Mouse (Mus musculus): ENCODE results near the gene Lclat1. TPM values are rescaled to one million over a fixed set of nuclear protein-coding genes. Genes with fewer than 3 reads are reported as not detected.

The Lclat1 gene
- 12.5 and 12.8 TPM in 2 replicates for total RNA-seq (2015)
- total RNA-seq (2017) = 7.0 and 9.1 TPM in 2 replicates

DNA sequence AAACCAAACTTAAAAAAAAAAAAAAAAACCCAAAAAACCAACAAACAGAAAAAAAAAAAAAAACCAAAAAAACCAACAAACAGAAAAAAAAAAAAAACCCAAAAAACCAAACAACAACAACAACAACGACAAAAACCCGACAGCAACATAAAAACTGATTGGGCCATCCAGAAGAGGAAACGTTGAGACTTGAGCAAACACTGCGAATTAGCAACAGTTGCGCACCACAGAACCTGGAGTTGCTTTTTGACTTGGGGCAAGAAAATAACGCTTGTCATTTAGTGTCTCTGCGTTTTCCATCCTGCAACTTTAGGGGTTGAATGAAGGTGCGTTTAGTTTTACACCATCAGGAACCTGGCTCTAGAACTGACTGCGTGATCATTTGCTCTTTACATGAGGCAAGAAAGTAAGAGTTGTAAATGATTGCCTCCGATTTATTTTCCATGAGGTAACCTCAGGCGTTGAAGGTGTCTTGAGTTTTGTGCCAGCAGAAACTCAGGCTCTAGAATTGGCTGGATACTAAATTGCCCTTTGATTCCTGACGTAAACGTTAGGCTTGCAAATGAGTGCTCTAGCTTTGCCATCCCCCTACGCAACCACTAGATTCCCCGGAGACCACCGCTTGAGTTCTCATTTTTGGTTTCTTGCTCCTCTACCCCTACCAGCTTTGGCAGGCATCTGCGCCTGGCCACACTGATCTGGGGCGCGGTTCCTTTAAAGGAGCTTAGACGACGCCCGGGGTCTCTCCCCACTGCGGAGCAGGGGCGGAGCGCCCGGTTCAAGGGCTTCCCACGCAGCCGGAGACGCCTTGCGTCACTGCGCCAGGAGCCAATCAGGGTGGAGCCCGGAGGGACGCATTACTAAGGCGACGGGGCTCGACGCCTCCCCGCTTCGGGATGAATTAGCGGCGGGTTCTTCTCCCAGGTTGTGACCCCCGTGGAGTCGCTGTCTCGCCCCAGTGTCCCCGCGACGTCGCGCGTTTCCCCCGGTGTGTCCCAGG is at the start of gene Lclat1:
TSS of gene Lclat1 (plus strand) at position 828 of the 1,000 bp plus-strand sequence.
- ATAC-seq (ENCODE audit: poor library complexity, severe bottlenecking) = peak; percentile 96

DNA sequence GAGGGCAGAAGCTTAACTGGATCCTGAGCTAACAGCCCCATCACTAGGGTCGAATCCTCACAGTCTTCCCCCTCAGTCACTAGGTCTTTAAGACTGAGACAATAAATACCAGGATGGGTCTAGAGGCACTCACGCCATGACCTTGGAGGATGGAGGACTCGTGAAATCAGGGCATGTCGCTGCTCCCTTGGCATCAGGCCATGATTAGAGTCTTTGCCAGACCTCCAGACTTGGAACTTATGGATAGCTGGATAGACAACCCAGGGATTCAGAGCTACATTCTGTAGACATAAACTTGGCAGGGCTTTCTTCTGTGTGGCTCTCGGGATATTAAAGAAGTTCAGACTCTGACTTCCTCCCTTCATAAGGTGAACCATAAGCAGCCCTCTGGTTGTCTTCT is 49.5 kb upstream of the Lclat1 start:
- ATAC-seq (ENCODE audit: poor library complexity, severe bottlenecking) = no peak

DNA sequence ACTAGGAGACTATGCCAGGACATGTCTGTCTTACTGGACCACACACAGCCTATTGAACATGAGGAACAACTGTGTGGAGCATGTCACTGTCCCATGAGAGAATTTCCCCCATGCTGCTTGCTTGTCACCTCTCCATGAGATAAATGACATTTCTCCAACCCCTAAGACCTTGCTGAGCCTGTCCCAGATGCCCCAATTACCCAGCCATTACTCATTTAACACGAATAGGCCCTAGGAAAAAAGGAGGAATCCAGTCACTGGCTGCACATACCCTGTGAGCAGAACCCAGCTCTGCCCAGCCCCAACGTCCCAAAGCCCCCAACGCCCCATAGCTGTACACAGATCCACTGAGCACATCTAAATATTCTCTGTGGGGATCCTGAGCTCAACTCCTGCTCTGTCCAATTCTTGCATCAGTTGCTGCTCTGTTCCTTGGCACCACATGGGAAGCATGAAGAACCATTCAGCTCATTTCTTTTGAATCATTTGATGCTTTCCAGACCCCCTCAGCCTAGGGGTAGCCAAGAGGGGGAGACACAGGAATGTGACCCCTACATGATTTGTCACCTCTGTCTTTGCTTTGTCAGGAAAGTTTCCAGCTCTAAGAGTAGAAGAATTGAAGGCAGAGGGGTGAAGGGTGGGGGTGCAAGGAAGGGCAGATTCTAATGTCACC is 47.4 kb upstream of the Lclat1 start:
- ATAC-seq (ENCODE audit: poor library complexity, severe bottlenecking) = no peak

- no peak for ATAC-seq (ENCODE audit: poor library complexity, severe bottlenecking)
Measured at GRCm38 (mm10) chr17:73060897-73061252, 46.9 kb upstream of the Lclat1 start.

DNA sequence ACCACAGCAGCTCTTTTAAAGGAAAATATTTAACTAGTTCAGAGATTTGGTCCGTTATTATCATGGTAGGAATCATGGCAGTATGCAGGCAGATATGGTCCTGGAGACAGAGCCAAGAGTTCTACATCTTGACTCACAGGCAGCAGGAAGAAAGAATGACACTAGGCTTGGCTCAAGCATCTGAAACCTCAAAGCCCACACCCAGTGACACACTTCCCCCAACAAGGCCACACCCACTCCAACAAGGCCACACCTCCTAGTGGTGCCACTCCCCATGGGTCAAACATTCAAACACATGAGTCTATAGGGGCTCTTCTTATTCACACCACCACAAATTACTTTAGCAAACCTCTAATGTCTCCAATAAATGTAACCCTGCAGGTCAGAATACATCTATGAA is 45.1 kb upstream of the Lclat1 start:
- ATAC-seq (ENCODE audit: poor library complexity, severe bottlenecking) = peak; percentile 38; the same call in 1 of the 2 replicates

- ATAC-seq (ENCODE audit: poor library complexity, severe bottlenecking) = no peak
Measured at GRCm38 (mm10) chr17:73063299-73063698, 44.5 kb upstream of the Lclat1 start.

GRCm38 (mm10) chr17:73063781-73064180 is 44.0 kb upstream of the Lclat1 start:
- no peak for ATAC-seq (ENCODE audit: poor library complexity, severe bottlenecking)

DNA sequence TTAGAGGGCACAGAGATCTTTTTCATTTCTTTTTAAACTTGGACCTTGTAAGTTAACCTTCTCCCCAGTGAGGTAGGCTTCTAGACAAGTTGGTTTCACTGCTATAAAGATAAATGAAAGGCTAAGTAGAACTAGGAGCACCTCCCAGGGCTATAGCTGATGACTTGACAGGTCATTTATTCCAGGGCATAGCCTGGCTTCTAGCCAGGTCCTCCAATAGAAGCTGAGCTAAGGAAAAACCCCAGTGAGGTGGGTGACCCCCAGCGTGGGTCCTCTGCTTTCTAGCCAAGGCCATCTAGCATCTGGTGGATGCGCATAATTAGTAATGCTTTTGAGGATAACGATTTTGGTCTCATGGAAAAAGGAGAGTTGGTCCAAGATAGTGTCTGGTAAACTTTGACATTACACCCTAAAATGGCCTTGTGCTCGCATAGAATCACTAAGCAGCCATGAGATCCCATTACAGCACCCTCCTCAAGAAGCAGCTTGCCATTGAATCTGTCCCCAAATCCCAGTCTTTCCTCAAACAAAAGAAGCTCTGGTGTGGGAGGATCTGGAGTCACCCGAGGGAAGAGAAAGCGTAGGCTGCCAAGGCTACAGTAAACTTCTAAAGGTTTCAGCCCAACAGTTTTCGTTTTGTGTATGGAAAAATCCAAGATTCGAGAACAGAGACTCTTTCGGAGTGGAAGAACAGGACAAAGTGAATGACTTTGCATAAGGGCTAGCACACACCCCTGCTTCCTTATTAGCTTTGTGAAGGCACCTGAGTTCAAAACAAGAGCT is 41.2 kb upstream of the Lclat1 start:
- peak; percentile 19; the same call in 1 of the 2 replicates for ATAC-seq (ENCODE audit: poor library complexity, severe bottlenecking)

DNA sequence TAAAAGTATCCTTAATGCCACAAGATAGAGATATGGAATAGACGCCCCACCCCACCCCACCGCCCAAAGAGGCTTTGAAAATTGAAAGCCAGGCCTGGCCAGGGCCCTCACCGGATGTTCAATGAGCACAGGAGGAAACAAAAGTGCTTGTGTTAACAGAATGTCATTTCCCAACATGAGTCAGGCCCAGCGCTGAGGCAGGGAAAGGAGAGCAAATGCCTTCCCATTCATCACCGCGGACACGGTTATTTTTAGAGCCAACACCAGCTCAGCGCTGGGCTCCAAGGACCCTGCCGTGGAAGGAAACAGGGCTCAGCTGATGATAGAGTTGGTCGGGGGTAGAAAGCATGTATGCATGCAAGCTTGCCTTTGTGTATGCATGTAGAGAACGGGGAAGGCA is 40.4 kb upstream of the Lclat1 start:
- peak; percentile 45; the same call in 1 of the 2 replicates for ATAC-seq (ENCODE audit: poor library complexity, severe bottlenecking)

DNA sequence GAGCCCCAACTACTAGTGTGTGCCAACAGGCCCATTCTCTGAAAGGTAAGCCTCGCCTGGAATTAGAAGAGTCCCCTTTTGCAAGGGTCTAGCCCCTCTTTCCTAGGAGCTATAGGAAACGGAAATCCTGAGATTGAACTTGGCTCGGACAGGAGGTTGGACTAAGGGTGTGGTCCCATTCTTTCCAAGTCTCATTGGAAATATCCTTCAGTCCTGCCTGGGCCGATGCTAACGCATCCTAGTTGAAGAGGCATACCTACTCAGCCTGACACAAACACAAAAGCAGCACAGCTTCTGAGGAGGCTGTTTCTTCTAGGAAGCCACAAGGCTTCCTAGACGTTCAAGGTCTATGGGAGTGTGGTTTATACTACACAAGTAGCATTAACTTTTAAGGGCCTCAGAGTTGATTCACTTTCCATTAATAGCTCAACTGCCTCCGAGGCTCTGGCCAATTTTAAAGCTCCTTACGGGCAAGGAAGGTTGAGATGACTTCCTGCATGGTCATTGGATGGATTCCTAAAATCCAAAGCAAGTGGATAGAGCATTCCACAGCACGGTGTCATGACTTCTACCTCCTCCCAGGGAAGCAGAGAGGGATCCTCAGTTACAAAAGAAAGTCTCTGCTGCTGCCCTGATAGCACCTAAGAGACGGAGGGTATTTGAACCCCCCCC is 39.3 kb upstream of the Lclat1 start:
- no peak for ATAC-seq (ENCODE audit: poor library complexity, severe bottlenecking)

DNA sequence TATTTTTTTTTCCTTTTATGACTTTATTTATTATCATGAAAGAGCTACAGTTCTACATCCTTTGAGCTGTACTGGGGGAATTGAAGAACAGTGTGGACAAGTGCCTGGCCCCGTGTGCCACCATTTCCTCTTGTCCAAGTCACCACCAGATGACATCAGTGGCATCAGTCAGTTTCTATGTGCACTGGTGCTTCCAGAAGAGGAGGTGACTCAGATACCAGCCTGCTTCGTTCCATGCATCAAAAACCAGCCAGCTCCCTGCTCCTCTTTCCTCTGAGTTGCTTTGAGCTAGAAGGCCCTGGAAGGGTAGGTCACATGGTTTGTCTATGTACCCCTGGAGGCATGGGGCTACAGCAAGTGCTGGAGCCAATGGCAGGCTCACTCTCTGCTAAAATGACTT is 37.3 kb upstream of the Lclat1 start:
- no peak for ATAC-seq (ENCODE audit: poor library complexity, severe bottlenecking)

- ATAC-seq (ENCODE audit: poor library complexity, severe bottlenecking) = no peak
Measured at GRCm38 (mm10) chr17:73071725-73072263, 36.0 kb upstream of the Lclat1 start.

GRCm38 (mm10) chr17:73072286-73072685 is 35.5 kb upstream of the Lclat1 start:
- ATAC-seq (ENCODE audit: poor library complexity, severe bottlenecking) = no peak

DNA sequence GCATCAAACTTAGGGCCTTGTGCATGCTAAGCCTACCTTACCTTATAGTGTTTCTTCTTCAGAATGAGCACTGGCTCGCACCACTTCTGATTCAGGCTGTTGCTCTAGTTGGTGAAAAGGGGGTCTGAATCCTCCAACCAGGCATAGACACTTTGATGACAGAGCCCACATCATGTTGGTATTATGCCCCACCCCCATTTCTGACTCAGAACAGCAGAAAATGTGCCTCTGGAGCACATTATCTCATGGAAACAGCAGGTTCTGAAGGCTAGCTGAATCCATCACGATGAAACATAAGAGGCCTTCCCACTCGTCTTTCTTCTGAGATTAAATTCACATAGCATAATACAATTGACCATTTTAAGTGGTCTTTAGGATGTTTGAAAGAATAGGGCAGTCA is 33.2 kb upstream of the Lclat1 start:
- no peak for ATAC-seq (ENCODE audit: poor library complexity, severe bottlenecking)

DNA sequence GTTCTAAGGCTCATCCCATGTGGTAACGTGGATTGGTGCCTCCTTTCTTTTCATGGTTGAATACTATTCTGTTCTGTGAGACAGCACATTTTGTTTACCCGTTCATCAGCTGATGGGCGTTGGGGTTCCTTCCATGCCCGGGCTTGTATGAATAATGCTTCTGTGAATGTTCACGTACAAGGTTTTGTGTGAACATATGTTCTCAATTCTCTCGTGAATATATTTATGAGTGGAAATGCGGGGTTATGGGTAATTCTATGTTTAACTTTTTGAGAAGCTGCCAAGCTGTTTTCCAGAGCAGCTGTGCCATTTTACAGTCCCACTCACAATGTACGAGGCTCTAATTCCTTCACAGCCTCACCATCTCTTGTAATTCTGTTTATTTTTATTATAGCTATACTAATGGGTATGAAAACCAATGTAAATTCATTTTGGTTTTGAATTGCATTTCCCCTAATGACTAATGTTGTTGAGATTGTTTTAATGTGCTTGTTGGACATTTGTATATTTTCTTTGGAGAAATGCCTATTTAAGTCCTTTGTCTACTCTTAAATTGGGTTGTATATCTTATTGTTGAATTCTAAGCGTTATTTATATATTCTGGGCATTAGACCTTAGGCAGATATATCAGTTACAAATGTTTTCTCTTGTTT is 32.4 kb upstream of the Lclat1 start:
- no peak for ATAC-seq (ENCODE audit: poor library complexity, severe bottlenecking)

DNA sequence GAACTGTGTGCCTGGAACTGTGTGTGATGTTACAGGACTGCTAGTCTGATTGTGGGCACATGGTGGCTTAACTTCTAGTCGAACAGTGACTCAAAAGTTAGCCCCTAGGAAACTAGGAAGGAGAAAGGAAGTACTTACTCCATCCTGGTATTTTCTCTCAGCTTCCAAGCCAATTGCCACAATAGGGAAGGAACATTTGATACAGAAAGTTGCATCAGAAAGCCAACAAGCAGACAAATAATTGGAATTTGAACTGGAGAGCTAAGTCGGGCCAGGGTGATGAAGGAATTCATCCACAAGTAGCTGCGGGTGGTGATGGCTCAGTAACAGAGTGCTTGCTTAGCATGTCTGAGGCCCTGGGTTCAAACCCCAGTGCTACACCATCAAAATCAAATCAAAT is 30.1 kb upstream of the Lclat1 start:
- ATAC-seq (ENCODE audit: poor library complexity, severe bottlenecking) = no peak

DNA sequence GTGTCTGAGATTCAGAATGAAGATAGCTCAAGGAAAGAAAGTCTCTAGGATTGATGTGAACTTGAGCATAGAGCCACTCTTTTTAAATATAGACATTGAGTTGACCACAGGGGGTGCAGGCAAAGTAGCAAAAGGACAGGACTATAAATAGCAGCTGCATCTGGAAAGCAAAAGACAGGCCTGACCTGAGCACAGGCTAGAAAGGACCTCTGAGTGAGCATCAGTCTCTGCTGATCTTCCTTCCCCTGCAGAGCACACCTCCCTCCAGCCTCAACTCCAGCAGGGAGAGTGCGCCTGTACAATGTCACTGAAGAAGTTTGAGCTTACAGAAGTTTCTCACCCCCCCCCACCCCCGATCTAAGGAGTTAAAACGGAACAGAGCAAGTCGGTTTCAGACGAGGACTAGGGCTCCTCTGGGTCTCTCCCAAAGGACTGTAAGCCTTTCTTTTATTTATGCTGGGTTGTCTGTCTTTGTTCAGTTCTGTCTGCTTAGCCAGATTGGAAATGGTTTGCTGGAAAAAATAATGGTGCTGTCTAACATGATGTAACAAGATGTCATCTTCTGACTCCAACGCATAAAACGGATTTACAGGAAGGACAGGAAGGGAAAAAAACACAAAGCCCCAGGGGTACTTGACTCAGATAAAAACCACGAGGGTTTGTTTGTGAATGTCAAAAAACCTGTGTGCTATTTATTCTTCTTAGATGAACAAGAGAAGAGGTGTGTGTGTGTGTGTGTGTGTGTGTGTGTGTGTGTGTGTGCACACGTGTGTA is 26.2 kb upstream of the Lclat1 start:
- no peak for ATAC-seq (ENCODE audit: poor library complexity, severe bottlenecking)

DNA sequence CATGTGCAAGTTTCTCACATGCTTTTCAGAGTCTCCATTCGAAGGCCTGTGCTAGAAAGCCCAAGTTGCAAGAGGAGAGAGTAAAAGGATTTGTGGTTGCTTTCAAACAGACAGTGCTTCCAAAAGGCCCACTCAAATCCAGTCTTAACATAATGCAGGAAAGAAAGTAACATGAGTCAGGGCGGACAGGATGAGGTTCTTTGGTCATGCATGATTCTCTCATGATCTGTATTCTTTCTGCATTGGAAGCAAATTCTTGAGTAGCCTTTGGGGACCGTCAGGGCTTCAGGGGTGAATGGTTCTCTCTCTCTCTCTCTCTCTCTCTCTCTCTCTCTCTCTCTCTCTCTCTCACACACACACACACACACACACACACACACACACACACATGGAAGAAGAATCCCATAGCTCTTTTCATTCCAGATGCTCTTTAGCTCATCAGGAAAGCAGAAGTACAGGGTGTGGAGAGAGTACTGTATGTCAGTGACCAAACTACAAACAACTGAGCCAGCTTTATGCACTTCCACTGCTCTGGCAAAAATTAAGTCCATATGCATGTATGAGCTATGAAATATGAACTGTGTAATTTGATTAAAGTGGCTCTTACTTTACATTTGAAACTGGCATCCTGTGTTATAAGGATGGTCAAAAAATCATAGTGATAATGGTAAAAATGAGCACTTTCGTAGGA is 25.1 kb upstream of the Lclat1 start:
- no peak for ATAC-seq (ENCODE audit: poor library complexity, severe bottlenecking)
